Mouse (Mus musculus) cortical plate, adult 2 months (tissue): ENCODE measurements around the gene Fzd2.

Experiments
- CTCF ChIP-seq: fragments of 200-500 bp; IDR thresholded peaks from 2 replicates; pipeline ENCODE4 v1.5.1; 2011; ENCODE audit warnings: mild to moderate bottlenecking, control low read depth, low read length; ENCODE audit not compliant: insufficient read depth; ENCODE audit errors: extremely low read depth
- POLR2A ChIP-seq: fragments of 200-500 bp; IDR thresholded peaks from 2 replicates; pipeline ENCODE4 v1.6.1; 2011; ENCODE audit warnings: mild to moderate bottlenecking, low read length, control low read depth; ENCODE audit not compliant: insufficient read depth; ENCODE audit errors: extremely low read depth

DNA sequence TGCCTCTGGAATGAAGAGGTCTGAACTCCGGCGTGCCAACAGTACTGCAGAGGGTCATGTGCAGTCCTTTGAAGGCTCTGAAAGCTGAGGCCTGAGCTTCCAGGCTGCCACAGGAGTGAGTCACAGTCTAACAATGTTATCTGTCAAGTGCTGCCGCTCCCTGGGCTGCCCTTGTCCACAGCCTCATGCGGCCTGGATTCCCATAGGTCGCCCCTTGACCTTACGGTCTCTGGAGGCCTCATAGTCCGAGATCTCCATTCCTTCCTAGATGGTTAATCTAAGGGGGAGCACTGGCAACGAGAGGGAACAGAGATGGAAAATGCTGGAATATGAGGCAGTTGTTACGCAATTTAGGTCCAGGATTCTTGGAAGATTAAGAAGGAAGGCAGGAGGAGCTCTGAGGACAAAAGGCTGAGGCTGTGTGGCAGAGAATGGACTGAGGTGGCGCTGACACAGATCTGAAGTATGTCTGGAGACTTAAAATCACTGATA lies 39.7 kb downstream of the Fzd2 start:
- TF ChIP-seq CTCF (no peak), POLR2A (no peak)
